Mouse (Mus musculus): ENCODE data around the gene Vil1. TPM values are rescaled to one million over a fixed set of nuclear protein-coding genes. Genes with fewer than 3 reads are reported as not detected.

The Vil1 gene
- total RNA-seq, 2 experiments from 2014 or later = 0.39 to 0.96 TPM

DNA sequence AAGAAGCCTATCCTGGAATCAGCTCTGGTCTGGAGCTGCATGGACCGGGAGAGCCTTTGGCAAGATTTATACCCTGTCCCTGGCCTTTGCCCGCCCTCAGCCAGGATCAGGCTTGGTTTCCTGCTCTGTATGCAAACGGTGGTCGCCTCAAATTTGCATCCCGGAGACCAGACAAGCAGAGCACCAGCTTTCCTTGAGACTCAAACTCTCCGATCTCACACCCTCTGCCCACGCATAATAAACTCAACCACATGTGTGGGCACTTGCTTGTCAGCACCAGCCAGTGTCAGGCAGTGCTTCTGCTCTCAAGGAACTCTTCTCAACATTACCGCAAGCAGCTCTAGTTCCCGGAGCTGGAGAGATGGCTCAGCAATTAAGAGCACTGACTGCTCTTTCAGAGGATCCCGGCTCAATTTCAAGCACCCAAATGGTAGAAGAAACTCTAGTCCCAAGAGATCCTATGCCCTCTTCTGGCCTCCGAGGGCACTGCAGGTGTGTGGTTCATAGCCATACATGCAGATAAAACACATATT, 11.2 kb upstream of the Vil1 start:
- intact Hi-C loops (cut with DNase I) = loop anchor here (2.0 kb wide), 1 partner anchor 55 kb away; no protein-coding TSS in a partner anchor
- DNase-seq (ENCODE audit: low spot score in 2 of 2) = peak; percentile 44 to 78

DNA sequence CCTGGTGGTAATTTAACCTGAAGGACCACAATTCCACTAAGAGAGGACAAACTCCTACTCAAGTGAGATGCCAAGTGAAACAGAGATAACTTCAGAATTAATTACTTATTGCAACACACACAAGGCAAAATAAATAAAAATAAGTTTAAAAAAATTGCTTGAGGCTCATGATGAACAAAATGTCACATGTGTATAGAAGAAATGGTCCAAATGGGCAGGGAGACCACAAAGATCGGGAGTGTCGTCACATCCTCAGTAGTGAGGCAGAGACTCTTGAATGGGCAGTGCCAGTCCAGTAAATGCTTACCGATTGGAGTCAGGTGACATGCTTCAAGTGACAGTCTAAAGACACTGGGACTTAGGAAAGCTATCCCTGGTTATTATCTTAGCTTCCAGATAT, 8.6 kb upstream of the Vil1 start:
- no peak for DNase-seq (ENCODE audit: low spot score in 2 of 2)
- intact Hi-C loops (cut with DNase I) = no loop called here

DNA sequence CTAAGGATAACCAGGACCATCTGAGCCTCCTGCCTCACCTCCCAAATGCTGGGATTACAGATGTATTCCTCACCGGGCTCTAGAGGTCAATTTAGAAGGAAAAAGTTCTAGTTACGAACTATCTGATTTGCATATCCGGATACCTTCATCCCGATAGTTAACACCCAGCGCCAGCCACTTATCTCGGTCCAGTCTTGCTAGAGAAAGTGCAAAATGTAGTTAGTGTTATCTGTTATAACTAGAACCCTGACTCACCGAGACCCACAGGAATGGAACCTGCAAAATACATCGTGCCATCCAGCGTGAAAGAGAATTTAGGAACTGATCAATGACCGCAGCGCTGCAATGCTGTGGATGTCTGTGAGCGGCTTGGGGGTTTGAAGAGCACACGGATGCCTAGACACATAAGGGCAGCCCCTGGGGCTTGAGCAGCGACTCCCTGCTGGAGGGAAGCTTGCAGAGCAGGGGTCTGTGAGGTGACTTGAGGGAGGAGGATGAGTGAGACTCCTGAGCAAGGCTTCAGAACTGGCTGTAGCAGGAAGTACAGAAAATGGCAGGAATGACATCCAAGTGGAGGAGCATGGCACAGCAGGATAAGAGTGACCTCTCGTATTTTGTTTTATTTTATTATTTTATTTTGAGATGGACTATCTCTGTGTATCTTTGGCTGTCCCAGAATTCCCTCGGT, 8.0 kb upstream of the Vil1 start:
- DNase-seq (ENCODE audit: low spot score in 2 of 2) = no peak
- intact Hi-C loops (cut with DNase I) = no loop called here

DNA sequence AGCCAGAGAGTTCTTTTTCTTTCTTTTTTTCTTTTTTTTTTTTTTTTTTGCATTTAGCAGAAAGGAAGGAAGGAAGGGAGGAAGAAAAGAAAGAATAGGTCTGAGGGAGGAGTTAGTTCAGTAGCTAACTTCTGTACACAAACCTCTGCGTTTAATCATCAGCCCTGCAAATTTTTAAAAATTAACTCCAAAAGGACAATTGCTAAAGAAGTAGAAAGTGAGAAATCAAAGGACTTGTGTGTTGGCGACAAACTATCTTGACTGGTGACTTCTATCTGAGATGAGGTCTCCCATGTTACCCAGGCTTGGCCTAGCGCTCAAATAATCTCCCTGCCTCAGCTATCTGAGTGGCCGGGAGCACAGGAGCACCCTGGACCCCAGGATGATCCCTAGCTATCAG, 5.0 kb upstream of the Vil1 start:
- no peak for DNase-seq (ENCODE audit: low spot score in 2 of 2)
- intact Hi-C loops (cut with DNase I) = no loop called here

DNA sequence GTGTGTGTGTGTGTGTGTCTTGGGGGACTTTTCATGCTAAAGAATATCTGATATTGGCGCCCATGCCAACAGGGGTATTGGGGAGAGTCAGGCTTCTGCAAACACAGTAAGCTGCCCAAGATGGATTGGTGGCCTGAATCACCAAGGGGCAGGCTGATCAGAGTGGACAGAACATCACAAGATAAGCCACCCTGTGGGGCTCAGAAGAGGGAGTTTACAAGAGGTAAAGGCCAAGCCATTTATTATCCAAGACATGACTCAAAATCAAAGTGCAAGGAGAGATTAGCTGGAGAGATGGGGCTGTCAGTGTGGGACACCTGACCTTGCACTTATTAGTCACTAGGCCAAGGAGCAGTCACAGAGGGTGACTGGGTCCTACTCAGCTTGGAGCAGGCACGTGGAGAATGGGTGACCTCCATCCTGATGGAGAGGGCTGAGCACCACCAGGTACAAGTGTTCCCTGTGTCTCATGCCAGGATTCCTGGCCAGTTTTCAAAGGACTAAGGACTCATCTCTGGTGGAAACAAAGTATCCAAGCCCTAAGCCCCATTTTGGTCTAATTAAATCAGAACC, 2.7 kb downstream of the Vil1 start:
- DNase-seq (ENCODE audit: low spot score in 2 of 2) = no peak
- intact Hi-C loops (cut with DNase I) = no loop called here

DNA sequence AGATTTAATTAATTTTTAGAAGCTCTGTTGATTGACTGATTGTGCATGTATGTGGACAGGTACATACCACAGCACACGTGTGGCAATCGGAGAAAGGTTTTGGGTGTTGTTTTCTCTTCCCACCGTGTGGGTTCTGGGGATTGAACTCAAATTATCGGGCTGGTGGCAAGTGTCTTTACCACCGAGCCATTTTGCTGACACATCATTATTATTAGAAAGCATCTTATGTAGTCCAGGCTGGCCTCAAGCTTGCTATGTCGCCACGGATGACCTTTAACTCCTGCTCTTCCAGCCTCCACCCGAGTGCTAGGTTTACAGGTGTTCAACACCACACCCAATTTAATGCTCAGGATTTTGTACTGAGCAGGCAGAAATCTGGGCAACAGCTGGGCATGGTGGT, 3.5 kb downstream of the Vil1 start:
- intact Hi-C loops (cut with DNase I) = no loop called here
- no peak for DNase-seq (ENCODE audit: low spot score in 2 of 2)

DNA sequence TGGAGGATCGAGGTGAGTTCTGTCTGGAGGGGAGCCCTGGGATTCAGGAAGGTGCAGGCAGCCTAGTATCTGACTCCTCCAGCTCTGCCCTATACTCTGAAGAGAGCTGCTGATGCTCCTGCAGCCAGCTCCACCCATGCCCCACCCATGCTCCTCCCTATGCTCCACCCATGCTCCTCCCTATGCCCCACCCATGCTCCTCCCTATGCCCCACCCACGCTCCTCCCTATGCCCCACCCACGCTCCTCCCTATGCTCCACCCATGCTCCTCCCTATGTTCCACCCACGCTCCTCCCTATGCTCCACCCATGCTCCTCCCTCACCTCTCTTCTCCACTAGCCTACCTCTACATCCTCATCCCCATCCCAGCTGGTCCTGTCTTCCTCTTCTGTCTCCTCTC, 6.0 kb downstream of the Vil1 start:
- intact Hi-C loops (cut with DNase I) = no loop called here
- no peak for DNase-seq (ENCODE audit: low spot score in 2 of 2)

DNA sequence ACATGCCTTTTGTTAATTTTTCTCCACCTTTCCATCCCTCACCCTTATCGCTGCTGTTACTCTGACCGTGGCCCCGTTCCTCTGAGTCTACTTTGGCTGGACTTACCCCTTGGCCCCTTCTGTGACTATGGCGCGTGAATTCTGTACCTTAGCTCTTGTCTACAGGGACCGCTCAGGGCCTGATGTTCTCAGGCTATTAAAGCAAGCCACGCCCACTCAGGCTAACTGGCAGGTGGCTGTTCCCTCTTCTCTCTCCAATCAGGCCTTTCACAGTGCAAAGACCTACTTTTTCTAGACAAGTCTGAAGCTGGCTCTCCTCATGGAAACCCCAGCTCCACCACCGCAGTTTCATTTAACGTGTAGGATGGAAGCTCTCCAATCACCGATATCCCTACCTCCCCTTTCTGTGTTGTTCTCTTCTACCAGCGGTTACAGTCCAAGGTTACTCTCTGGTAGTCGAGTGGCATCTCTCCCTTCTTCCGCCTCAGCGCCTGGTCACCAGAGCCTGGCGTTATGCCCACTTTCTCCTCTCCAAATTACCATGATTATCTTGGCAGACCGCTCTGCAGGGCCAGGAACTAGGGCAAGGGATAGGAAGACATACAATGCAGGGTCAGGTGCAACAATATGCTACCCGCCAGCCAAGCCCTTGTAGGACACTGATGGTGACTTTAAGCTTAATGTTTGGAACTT, 9.7 kb downstream of the Vil1 start:
- DNase-seq (ENCODE audit: low spot score in 2 of 2) = no peak
- intact Hi-C loops (cut with DNase I) = no loop called here

DNA sequence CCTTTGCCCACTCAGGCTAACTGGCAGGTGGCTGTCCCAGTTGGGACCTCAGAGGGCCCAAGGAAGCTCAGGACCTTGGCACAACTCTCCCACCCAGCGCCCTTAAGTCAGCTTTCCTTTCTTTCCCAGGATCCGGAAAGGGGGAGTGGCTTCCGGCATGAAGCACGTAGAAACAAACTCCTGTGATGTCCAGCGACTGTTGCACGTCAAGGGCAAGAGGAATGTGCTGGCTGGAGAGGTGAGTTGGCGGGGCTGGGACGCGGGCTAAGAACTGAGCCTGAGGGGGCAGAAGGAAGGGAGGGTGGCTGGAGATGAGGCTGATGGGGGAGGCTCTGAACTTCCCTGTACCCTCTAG, 10.2 kb downstream of the Vil1 start:
- DNase-seq (ENCODE audit: low spot score in 2 of 2) = no peak
- intact Hi-C loops (cut with DNase I) = no loop called here

DNA sequence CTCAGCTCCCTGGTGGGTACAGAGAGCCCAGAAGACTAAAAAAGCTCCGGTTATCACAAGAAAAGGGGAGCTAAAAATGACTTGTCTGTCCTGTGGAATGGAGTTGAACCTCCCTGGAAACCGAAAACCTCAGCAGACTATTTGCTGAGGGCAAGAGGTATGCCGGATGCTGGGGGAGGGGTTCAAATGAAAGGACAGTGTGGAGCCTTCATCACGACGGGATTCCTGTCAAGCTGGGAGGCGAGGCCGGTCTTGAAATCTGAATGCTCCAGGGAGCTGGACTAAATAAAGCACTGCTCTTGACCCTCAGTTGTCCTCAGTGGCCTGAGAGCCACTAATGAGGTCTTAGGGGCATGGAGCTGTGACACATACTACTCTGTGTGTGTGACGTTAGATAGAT, 14.0 kb downstream of the Vil1 start:
- no peak for DNase-seq (ENCODE audit: low spot score in 2 of 2)
- intact Hi-C loops (cut with DNase I) = no loop called here

DNA sequence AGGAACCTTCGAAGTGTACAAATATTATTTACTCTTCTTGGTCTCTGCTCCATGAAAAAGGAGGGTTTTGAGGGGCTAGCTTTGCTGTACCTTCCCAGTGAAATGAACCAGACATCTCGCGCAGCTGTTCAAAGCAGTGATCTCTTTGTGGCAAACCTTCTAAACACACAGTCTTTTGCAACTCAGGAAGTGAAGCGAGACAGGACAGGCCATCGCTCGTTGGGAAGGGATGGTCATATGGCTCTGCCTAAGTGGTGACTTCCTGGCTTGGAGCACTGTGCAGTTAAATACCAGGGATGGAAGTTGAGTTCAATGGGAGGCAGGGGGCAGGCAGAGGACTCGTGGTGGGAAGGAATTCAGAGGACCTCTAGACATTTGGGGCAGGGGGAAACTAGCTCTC, 16.7 kb downstream of the Vil1 start:
- intact Hi-C loops (cut with DNase I) = no loop called here
- DNase-seq (ENCODE audit: low spot score in 2 of 2) = no peak

DNA sequence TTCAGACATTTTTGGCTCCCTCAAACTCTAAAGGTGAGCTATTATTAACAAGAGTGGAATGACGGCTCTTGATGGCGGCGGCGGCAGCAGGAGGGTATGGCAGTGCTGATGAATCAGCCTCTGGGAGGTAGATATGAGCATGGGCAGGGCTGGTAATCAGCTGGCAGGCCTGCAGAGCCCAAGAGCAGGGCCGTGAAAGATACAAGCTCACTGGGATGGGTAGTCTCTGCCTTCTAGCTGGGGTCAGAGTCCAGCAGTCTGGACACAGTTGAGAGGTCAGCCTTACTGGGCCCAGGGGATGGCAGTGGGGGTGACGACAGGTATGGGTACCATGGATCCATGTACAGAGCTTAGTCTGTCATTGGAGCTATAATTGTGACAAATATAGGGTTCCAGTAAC, 24.0 kb downstream of the Vil1 start:
- intact Hi-C loops (cut with DNase I) = no loop called here
- DNase-seq (ENCODE audit: low spot score in 2 of 2) = no peak

DNA sequence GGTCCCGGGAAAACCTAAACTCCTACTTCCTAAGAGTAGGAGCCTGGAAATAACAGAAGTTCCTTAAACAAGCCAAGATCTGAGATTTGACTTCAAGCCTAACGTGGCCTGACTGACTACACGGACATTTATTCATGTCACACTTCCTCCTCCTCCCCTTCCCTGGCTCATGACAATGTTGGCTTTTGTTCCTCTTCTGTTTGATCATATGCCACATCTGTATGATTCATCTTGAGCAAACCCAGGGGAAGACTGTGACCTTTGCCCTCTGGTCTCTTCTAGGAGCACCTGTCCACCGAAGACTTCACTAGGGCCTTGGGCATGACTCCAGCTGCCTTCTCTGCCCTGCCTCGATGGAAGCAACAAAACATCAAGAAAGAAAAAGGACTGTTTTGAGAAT, 25.4 kb downstream of the Vil1 start:
- no peak for DNase-seq (ENCODE audit: low spot score in 2 of 2)
- intact Hi-C loops (cut with DNase I) = no loop called here

DNA sequence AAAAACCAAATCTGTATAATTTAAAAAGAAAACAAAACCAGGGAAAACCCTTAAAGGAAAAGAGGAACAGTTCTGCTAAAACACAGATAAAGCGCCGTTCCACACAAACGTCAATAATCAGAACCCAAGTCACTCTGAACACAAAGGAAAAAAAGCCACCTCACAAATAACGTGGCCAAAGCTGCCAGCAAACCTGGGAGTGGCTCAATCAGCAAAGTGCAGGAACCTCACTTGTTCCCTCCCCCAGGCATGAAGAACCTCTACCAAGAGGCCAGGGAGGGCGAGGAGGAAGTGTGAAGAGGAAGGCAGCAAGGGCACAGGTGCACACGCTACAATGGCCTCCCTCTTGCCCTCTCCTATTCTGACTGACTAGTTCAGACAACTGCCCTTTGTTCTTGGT, 26.4 kb downstream of the Vil1 start:
- no peak for DNase-seq (ENCODE audit: low spot score in 2 of 2)
- intact Hi-C loops (cut with DNase I) = no loop called here

DNA sequence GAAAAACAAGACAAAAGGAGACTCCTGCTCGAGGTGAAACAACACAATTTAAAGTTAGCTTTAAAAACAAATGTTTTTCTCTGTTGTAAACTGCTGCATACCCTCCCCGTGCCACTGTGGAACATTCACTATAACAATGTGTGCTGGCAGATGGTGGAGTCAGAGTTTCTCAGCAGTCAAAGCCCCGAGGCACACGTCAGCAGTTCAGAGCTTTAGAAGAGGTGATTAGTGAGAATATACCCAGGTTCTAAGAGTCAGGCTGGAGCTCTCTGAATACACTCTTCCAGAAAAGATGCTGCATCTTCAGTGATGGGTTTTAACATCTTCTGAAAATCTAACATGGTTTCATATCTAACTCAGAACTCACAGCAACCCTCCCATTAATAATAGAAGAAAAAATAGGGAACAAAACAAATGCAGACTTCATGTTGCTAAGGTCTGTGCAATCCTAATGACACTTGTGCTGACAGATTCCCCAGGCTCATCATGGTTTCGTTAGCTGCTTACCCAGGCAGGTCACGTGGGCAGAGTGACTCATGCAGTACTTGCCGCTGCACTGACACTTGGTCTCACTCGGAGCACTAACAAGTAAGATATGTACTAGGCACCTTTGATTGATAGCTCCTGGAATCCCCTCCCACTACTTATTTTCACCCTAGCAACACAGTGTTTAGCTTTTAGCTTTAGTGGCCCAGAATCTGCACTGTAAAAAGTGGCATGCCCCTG, 28.7 kb downstream of the Vil1 start:
- peak in 1 of 2 experiments; percentile 69 for DNase-seq (ENCODE audit: low spot score in 2 of 2)
- intact Hi-C loops (cut with DNase I) = no loop called here

DNA sequence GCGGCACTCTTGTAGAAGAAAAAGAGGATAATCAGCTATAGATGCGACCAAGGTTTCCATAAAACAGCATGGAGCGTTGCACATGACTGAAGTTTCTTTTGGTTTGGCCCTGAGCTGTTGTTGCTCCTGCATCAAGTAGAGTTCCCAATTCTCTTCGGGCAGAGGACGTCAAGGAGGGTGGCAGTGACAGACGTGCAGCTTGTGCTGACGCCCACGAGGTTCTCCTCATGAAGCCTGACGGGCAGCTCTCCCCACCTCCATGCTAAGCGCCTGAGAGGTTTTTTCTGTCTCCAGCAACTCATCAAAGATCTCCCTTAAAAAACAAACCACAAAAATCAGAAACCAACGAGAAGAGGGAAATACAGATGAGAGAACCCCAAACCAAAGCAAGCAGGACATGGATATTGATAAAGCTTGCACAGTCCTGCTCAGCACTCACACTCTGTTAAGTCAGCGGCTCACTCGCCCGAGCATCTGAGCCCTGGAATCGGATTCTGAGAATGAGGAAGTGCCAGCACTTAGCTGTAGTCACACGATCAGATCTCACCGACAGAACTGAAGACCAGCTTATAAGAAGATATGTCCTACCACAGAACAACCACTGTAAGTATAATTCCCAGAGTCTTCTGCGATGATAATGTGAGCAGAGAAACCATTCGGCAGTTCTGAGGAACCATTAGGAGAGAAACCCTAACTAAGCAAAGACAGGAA, 30.1 kb downstream of the Vil1 start:
- peak in 1 of 2 experiments; percentile 68 for DNase-seq (ENCODE audit: low spot score in 2 of 2)
- intact Hi-C loops (cut with DNase I) = no loop called here

DNA sequence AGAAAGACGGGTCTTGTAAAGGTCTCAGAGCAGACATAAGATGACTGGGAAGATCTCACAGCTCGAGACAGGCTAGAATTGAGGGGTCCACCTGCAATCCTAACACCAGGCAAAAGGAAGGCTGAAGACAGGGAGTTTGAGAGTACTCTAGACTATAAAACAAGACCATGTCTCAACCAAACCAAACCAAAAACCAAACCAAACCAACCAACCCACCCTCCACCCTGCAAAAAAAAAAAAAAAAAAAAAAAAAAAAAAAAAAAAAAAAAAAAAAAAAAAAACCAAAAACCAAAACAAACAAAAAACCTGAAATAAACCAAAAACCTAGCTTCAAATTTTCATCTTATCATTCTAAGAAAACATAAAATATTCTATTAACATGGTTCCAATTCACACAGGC, 35.4 kb downstream of the Vil1 start:
- intact Hi-C loops (cut with DNase I) = no loop called here
- no peak for DNase-seq (ENCODE audit: low spot score in 2 of 2)

DNA sequence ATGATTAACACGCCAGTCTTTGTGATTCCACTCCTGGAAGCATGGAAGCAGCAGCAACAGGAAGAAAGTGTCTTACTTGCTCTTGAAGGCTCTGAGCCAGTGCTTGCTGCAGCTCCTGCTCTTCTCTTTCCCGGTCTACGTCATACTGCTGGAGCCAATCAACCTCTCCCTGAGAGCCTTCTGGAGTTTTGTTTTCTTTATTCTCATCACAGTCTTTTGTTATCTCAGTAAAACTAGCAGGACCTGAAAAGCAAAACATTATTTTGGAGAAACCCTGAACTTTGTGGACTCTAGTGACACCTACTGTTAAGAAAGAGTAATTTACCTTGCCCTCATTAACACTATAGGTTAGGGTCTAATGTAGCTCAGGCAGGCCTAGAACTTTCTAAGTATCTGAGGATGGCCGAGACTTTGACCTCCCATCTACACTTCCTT, 43.5 kb downstream of the Vil1 start:
- peak; percentile 21 to 60 for DNase-seq (ENCODE audit: low spot score in 2 of 2)
- intact Hi-C loops (cut with DNase I) = loop anchor here (2.0 to 5.0 kb wide), 4 partner anchors 54 to 245 kb away; no protein-coding TSS in a partner anchor

DNA sequence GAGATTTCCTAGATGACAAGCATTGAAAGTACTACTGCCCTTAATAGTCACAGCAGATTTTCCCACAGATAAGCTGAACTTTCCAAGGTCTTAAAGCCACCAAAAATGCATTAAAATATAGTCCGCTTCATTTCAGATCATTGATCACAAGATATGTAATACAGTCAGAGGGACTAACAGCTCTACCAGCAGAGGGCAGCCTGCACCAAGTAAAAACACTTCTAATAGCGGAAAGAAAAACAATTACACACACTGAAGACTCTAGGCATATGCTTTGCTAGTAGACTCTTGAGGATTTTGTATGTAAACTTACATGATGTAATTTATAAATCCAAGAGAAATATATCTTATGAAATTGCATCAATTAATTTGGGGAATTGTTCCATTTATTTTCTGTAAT, 51.1 kb downstream of the Vil1 start:
- intact Hi-C loops (cut with DNase I) = loop anchor here (5.0 kb wide), 1 partner anchor 297 kb away; no protein-coding TSS in a partner anchor
- DNase-seq (ENCODE audit: low spot score in 2 of 2) = peak; percentile 41 to 57

Data from left cerebral cortex, postnatal 25 days (tissue).